Mouse (Mus musculus): Measurements from ENCODE around the gene Dram1. TPM values are rescaled to one million over a fixed set of nuclear protein-coding genes. Genes with fewer than 3 reads are reported as not detected.

The Dram1 gene
- 10 to 100 TPM in 2 of 4 experiments, 1 to 10 TPM in 2; 9.3 to 26.6 (median 12.7) TPM for total RNA-seq (2022)

GRCm38 (mm10) chr10:88379013-88379885 lies at the start of gene Dram1, which contains the start of gene Gnptab:
TSS of gene Dram1 (minus strand) at chr10:88379080.
TSS of gene Gnptab (plus strand) at chr10:88379132.
- DNase-seq: peak; percentile 71

- DNase-seq: no peak
Observed at GRCm38 (mm10) chr10:88427998-88428397, 49.1 kb upstream of the Dram1 start.

GRCm38 (mm10) chr10:88426896-88427295 lies 48.0 kb upstream of the Dram1 start:
- DNase-seq: no peak

DNA sequence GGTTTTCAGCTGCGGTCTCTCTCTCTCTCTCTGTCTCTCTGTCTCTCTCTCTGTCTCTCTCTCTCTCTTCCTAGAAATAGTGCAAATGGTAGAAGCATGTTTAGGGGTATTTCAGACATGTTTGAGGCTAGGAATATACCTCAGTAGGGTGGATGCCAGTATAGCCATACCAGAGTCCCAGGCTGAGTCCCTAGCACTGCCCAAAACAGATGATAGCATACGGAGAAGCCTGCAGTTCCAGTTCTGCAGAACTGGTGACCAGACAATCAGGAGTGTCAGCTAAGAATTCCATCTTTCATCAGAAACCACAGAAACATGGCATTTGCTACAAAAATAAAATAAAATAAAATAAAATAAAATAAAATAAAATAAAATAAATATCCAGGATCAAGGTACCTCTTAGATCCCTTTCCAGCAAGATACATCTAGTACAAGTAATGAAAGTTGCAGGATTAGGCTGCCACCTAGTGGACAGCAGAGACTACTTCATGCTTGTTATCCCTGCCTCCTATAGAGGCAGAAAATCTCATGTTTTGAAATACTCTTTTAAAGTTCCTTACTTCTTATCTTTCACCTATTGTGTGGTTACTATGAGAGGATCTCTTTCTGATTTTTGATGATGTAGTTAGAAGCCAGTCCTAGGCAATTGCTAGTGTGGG lies 47.4 kb upstream of the Dram1 start:
- DNase-seq: peak; percentile 21

DNA sequence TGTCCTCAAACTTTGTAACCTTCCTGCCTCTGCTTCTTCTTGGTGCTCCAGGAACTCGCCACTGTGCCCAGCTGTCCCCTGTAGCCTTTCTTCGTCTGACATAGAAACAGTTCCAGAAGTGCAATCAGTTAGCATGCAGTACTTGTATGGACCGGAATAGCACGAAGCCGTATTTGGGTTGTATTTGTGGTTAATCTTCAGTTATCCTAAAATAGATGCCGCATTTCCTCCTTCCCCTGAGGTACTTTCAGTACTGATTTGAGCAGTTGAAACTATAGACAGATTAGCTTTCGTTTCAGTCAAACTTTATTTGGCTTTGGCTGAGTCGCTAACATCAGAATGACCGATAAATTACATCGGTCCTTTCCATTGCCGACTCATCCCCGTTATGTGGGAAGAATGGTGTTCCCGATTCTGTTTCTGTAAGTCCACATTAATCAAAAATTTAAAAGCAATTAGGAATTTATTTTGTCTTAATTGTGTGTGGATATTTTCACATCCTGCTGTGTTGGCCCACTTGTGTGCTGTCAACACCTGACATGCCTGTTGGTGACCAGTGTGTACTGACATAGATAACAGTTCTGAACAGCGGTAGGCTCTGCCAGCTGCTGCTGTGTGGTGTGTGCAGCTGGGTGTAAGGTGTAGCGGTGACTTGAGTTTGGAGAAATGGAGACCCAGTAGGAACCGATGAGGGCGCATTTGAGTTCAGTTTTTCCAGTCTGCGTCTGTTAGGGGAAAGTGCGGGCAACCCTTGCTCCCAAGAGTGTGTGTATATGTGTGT lies 42.0 kb upstream of the Dram1 start:
- DNase-seq: no peak

DNA sequence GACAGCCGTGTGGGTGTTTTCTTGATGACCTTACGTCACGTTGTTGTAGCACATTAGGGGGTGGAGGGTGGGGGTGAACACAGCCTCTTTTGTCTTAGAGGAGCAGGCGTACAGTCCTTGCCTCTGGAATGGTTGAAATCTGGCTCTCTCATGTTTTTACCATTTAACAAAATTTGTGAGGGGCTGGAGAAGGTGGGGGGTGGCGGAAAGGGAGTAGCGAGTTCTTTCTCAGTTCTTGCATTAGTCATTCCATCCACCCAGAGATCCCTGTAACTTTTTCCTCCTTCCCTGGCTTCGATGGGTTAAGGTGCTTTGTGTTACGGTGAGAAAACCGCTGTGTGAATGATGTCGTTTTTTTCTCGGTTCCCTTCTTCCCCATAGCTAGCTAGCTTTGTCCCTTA lies 41.3 kb upstream of the Dram1 start:
- no peak for DNase-seq

DNA sequence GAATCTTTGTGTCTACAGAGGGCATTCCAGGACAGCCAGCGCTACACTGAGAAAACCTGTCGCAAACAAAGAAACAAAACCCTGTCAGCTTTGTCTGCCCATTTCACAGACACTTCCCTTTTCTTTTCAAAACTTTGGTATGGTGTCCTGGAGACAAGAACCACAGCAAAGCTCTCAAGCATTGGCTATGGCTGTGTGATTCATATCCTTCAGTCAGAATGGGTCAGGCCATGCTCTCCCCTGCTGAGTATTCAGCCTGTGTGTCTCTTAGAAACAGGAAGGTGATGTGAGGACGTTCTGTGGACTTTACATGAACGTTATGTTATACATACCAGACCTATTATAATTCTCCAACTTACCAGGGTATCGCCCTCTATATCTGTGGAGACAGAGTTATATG lies 38.8 kb upstream of the Dram1 start:
- DNase-seq: no peak

GRCm38 (mm10) chr10:88412290-88412995 lies 33.6 kb upstream of the Dram1 start:
- no peak for DNase-seq

- no peak for DNase-seq
Observed at GRCm38 (mm10) chr10:88409751-88410150, 30.9 kb upstream of the Dram1 start.

DNA sequence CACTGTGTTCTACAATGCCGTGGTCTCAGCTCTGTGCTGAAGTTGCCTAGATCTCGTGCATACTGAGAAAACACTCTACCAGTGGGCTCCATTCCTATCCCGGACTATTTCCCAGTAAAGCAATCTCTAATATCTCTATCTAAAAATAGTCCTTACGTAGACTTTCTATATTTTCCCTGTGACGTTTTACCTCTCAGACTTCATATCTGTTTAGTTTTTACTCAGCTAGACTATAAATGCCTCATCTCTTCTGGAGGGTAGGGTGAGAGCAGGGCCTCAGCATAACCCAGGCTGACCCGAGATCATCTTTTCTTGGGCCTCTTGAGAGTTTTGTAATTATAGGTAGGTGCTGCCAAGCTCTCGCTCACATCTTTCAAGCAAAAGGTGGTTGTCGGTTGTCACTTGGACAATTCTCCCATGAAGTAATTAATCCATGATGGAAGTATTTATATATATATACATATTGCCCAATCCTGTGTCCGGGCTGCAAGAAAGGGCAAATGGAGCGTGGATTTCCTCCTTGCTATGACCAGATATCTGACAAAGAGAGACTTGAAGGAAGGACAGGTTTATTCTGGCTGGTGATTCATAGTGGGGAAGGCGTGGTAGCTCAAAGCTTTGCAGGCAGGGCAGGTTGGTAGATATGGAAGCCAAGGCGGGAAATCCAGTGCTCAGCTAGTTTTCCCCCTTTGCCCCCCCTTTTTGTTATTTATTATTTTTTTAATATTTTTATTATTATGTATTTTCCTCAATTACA lies 29.2 kb upstream of the Dram1 start:
- DNase-seq: no peak

DNA sequence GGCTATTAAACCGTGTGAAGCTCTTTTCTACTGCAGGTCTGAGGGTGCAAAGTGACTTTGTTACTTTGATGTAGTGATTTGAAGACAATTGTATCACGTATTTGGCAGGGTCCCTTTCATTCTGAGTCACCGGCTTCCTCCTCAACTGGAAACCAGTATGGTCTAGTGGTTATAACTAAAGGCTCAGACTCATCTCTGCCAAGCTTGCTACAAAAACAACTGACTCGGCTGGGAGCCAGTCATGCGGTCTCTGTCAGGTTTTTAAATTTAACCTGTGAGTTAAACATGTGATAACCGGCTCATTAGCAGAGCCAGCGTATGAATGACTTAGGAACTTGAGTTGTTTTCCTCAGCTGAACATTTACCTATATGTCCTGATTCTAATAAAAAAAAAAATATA lies 26.9 kb upstream of the Dram1 start:
- no peak for DNase-seq

- no peak for DNase-seq
Observed at GRCm38 (mm10) chr10:88404220-88404619, 25.3 kb upstream of the Dram1 start.

DNA sequence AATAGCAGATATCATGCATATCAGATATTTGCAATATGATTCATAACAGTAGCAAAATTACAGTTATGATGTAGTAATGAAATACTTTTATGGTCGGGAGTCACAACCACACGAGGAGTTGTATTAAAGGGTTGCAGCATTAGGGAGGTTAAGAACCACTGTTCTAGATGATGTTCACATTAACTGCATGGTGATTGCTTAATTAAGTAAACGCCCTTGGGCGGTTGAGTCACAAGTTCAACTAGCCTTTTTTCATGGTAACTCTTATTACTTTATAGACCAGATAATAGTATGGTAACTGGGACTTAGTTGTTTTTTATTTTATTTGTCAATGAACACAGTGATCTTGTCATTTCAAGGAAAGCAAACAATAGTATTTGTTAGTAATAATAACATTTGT lies 24.1 kb upstream of the Dram1 start:
- DNase-seq: no peak

- no peak for DNase-seq
Observed at GRCm38 (mm10) chr10:88399271-88399670, 20.4 kb upstream of the Dram1 start.

GRCm38 (mm10) chr10:88398668-88399243 lies 19.9 kb upstream of the Dram1 start:
- no peak for DNase-seq

DNA sequence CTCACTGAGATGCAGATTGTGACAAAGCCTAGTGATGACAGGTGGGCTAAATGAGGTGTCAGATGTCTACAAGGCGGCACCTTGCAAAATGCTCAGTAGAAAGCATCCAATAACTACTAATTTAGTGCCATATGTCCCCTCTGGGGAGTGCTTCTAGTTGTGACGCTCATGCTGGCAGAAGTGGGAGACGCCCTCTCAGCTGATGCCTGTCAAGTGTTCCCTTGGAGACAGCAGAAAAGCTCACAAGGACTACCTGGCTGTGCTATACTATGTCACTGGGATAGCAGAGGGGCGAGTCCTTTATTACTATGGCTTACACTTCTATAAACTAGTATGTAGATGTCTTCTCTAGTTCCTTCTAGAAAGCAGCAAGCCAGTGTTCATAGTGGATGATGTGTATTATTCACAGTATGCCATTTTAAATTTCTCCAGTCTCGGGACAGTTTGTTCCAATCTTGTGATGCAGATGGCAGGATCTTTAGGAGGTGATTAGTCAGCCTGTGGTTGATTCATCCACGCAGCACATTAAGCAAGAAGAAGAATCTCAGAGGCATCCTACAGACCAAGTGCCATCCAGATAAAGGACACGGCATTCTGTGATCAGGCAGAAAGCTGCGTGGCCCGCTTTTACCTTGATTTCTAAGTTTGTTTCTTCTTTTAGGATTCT lies 13.4 kb upstream of the Dram1 start:
- no peak for DNase-seq

DNA sequence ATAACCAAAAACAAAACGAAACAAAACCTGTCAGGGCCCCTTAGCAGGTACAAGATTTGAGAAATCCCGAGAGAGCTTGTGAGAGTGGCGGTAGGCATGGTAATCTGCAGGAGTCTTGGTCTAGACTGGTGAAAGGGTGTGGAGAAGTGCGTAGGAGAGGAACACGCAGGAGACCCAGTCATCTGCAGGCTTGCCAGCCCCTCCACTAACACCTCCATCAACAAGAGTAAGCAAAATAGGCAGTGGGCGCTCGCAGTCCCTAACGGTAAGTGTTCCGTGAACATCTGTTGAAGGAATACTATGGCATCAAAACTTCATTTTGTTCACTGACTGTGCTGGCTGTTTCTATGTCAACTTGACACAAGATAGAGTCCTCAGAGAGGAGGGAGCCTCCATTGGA lies 12.6 kb upstream of the Dram1 start:
- no peak for DNase-seq

GRCm38 (mm10) chr10:88390096-88390790 lies 11.4 kb upstream of the Dram1 start:
- no peak for DNase-seq

DNA sequence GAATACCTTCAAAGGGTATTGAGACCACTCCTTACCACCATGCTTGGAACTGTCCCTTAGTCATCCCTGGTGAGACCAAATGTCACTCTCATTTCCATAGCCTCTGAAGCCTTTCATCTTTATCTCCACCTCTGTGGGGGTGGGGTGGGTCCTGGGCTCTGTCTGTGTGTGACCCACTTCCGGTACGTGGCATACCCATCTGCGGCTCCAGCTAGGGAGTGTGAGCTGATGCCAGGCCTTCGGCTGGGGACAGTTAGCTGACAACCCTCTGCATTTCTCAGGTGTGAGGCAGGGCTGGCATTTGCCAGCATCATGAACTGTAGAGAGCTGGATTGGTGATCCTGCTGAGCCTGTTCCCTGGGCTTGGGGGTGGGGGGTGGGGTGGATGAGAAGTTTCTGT lies 10.7 kb upstream of the Dram1 start:
- no peak for DNase-seq

GRCm38 (mm10) chr10:88386251-88386650 lies 7.4 kb upstream of the Dram1 start:
- DNase-seq: no peak
